Mouse (Mus musculus): ENCODE measurements around the gene Gm29666.

Gene Gm29666

DNA sequence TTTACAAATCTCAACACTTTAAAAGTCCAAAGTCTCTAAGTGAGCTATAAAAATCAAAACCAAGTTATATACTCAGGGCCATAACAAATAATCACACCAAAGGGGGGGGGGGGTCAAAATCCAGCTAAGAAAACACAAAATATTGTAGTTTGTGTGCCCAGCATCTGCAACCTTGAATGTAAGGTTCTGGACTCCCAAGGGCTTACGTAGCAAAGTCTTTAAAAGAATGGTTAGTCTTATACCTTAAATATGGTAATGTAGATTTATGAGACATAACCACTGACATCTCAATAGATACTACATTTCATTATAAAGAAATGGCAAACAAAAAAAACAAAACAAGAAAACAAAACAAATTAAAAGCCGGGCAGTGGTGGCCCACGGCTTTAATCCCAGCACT lies at the start of gene Gm29666:
Gene Gm29666, minus strand, starts transcription at position 101 of the 400 bp plus-strand sequence.
- DNase-seq (ENCODE audit: low spot score): no peak

DNA sequence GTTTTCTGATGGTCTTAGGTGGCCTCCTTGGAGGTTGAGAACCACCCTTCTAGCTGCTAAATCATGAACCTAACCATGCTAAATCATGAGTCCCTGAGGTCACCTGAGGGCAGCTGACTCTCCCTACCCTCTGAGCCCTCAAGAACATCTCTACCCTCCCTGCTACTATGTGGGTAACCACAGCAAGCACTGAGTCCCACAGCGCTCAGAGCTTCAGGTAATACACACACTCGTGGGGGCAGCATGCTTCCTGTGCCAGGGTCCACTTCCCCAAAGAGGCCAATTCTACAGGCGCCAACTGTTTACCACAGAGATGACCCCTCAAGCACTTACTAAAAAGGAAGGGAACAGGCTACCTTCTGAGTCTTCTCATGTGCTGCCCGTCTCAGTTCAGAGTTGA lies 48.7 kb upstream of the Gm29666 start:
- no peak for DNase-seq (ENCODE audit: low spot score)

DNA sequence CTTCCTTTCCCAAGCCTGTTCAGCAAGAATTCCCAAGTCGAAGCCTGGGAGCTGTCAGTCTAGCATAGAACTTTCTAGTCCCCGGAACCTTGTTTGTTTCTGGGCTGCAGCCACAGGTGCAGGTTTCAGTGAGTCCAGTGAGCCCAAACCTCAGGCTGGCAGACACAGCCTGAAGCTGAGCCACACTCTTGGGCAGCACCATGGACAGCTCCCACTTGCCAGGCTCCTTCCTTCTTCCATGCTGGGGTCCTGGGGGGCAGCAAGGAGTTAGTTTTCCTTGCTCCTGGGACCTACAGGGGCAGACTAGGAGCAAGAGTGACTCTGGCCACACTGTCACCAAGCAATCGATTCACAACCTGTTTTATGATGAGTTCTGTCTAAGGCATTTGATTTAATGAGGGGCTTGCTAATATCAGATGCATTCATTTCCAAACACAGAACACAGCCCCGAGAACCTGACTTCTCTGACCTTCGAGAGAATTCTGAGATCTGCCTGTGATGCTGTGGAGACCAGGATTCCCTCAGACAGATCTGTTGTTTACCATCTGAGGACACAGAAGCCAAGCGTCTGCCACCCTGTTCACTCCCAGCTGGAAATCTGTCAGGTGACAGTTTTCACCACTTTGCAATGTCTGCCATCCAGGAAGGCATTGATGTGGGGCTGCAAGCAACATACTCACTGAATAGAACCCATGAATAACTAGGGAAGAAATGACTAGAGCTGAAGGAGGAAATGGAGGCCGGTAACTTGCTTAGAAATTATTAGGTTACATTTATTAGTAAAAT lies 45.9 kb upstream of the Gm29666 start:
- DNase-seq (ENCODE audit: low spot score): peak; percentile 54

DNA sequence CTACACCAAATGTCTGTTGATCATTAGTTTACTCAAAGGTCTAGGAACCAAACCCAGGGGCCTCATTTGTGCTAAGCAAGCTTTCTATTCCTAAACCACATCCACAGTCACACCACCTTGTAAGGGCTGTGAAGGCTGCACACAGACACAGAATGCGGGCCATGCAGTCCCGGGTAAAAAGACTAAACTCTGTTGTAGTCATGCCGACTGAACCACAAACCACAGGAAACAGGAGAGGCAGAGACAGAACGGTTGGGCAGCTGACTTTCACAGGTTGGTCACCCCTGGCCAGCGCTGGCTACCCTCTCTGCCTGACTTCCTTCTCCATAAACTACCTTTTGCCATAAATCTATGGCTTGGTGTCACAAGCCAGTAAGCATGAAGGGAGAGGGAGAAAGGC lies 44.9 kb upstream of the Gm29666 start:
- DNase-seq (ENCODE audit: low spot score): no peak

DNA sequence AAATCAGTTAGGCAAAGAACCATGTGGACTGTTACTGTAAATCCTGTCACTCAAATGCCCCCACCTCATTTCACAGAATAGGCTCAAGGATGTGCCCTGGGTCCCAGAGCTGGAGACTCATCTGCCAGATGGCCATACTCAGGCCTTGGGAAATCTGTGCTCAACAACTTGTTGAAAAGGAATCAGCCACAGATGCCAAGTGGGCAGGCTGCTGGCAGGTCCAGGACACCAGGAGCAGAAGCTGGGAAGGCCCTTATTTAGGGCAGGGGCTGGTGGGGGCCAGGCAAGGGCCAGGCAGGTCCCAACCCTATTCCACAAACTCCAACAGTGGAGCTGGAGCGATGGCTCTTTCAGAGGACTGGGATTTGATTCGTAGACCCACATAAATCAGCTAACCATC lies 42.7 kb upstream of the Gm29666 start:
- DNase-seq (ENCODE audit: low spot score): no peak

DNA sequence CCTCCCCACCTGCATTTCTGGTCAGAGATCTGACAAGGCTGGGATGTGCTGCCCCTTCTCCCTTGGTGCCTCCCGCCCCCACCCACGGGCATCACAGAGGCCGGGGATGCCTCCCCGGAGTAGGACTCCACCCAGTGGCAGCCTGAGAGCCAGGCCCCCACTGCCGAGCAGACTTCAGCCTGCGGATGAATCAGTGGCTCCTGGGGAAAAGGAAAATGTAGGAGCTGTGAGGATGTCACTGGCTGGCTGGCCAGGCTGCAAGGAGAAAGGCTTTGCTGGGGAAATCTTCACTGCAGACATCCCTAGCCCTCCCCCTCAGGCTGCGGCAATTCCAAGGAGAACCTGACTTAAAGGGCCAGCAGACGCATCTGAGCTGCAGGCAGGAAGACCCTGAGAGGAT lies 40.9 kb upstream of the Gm29666 start:
- no peak for DNase-seq (ENCODE audit: low spot score)

DNA sequence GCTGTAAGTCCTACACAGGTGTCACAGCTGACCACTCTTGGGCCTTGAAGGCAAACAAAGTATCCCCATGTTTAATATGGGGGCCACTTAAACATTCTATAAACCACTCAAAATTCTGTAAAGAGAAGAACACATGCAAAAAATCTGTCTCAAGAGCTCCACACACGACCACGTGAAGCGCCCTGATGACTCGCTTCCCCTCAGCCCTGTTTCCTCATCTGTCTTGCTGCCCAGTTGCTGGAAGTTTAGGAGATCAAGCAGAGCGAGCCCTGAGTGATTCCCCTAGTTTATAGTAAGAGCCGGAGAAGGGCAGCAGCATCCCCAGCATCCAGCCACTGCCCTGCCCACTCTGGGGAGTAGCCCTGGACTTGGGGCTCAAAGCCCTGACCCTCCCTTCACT lies 40.1 kb upstream of the Gm29666 start:
- DNase-seq (ENCODE audit: low spot score): no peak

DNA sequence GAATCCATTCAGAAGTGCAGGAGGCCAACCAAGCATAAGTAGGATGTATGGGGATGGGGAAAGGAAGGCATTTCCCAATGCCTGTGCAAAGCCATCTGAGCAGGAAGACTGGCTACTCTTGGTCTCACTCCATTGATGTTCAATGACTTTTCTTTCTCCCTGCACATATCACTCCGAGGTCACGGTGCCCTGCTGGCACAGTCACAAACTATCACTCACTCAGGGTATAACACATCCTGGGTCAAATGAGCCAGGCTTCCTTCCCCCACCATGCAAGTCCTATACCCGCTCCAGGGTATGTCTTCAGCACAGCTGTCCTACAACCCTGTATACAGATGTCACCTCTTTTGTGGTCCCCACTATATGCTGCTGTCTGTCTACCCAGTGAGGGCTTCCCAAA lies 38.5 kb upstream of the Gm29666 start:
- DNase-seq (ENCODE audit: low spot score): no peak

DNA sequence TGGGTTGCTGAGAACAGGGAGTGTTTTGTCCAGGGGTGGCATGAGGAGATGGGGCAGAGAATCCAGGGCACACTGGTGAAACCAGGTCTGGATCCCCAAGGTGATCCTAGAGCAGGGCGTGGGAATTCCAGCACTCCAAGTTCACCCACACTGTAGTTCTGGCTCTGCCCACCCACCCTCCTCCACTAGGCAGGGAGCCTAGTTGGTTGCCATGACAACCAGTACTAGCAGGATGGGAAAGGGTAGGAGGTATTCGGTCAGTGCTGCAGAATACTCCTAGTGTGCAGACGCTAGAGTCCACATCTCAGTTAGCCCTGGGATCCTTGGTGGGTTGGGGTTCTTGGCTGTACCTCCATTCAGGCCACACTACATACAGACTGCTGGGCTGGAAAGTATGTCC lies 38.0 kb upstream of the Gm29666 start:
- DNase-seq (ENCODE audit: low spot score): no peak

DNA sequence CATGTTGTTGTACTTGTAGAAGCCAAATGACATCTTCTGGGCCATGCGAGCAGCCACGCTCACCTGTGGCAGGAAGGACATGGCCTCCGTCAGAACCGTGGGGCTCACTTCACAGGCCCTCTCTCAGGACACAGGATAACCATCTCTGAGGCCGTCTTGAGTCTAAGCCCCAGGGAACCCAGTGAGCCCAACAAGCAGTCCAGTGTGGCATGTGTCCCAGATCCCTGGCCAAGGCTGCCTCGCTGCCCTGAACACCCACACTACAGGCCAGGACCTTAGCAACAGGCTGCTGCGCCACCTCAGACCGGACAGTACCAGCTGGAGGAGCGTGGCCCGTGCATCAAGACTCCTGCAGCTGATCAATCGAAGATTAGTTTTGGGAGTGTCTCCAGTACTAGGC lies 33.4 kb upstream of the Gm29666 start:
- no peak for DNase-seq (ENCODE audit: low spot score)

DNA sequence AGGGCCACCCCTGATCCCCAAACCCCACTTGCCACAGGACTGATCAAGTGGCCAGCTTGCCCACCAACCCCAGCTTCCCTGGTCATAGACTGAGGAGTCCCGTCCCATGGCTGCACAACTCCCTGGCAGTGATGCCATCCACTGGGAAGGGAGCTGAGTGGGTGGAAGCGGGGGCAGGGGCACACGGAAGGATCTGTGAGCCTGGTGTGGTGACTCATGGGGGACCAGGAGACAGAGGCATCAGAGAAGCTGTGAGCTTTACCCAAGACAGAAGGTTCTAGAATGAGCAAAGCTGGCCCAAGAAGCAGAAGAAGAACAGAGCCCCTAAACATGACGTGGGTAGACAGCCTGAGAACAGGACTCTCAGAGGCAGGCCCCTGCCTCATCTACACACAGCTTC lies 30.2 kb upstream of the Gm29666 start:
- DNase-seq (ENCODE audit: low spot score): no peak

DNA sequence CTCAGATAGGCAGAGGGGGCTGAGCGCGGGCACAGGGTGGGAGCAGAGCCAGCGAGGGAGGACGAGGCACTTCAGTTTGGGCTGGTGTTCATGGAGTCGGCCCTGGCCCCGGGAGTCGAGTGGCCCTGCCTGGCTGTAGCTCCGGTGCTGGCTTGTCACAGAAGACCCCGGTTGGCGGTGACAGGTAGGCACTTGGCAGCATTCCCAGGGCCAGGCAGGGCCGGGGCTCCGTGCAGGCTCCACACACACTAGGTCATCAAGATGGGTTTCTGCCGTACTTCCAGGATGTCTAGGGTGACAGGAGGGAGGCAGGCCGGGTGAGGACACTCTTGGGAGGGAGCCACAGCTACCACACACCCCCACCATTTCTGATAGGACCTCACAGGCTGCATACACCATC lies 29.2 kb upstream of the Gm29666 start:
- DNase-seq (ENCODE audit: low spot score): no peak

DNA sequence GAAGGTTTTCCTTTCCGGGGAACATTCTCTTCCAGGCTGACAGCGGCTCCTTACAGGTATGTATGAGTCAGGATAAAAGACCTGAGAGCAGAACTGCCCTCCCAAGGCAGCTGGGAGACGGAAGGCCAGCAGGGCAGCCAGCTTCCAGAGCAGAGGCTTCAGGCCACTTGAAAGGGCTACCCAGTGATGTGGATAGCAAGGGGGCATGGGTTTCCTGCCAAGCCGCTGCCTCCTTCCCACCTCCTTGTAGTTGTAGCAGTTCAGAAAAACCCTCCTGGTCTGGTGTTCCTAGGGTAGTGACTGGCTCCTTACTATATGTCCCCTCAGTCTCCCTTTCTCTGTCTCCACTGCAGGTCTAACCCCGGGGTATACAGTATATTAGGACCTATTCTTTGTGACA lies 24.5 kb upstream of the Gm29666 start:
- no peak for DNase-seq (ENCODE audit: low spot score)

DNA sequence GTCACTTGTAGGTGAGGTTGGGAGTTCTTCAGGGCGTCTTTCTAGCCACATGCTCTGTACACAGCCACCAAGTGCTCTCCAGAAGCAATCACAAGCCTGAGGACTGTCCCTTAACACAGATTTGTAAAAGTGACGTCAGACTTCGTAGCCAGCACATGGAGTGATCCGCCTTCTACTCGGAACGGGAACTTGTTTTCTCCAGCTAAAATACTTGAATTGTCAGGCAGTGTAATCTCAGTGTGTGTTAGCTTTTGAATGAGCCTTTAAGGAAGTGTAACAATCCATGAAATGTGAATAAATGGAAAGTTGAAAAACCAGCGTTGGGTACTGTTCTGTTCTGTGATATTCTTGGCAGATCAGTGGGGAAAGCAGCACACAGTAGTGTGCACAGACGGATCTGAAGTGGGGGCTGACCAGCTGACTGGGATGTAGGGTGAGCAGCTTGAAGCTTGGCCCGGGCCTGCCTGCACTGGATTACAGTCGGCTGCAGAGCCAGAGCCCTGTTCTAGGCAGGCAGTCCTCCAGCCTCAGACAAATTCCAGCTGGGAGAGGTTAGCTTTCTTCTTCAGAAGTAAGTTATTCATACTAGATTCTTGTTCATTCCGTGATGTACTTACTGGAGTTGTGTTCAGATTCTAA lies 22.9 kb upstream of the Gm29666 start:
- no peak for DNase-seq (ENCODE audit: low spot score)

DNA sequence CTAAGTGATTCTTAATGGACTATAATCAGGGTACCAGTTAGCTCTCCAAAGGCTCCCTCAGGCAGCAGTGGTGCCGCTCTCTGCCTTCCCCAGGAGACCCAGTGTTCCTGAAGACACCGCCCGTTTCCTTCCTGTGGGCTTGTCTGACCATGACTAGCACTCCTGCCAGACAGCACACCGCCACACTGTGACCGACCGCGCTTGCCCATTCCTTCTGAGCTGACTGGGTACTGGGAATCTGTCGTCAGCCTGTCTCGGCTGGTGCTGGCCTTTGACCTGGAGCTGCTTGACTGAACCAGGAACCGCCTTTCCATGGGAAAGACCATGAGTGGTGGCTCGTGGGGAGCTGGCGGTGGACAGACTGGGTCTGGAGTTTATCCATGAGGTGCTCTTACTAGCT lies 20.3 kb upstream of the Gm29666 start:
- DNase-seq (ENCODE audit: low spot score): no peak

DNA sequence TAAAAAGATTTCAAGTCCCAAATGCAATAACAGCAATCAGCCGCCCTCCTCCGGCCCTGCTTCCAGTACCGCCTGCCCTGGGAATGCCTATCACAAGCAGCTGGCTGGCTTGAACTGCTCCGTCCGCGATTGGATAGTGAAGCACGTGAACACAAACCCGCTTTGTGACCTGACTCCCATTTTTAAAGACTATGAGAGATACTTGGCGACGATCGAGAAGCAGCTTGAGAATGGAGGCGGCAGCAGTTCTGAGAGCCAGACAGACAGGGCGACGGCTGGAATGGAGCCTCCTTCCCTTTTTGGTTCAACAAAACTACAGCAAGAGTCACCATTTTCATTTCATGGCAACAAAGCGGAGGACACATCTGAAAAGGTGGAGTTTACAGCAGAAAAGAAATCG lies 15.1 kb upstream of the Gm29666 start:
- DNase-seq (ENCODE audit: low spot score): no peak

DNA sequence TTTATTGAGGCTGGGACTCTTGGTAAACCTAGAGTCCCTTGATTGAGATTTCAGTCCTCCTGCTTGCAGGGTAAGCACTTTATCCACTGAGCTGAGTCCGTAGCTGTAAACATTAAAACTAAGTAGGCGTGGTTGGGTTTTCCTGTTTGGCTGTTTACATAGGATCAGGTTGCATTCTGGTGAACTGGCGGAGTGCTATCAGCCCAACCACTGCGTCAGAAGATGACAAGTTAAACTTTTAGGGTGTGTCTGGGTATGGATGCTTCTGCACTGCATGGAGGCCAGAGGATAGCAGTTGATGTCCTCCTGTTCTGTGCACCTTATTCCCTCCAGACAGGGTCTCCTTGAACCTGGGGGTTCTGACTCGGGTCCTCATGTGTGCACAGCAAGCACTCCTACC lies 12.5 kb upstream of the Gm29666 start:
- DNase-seq (ENCODE audit: low spot score): no peak

DNA sequence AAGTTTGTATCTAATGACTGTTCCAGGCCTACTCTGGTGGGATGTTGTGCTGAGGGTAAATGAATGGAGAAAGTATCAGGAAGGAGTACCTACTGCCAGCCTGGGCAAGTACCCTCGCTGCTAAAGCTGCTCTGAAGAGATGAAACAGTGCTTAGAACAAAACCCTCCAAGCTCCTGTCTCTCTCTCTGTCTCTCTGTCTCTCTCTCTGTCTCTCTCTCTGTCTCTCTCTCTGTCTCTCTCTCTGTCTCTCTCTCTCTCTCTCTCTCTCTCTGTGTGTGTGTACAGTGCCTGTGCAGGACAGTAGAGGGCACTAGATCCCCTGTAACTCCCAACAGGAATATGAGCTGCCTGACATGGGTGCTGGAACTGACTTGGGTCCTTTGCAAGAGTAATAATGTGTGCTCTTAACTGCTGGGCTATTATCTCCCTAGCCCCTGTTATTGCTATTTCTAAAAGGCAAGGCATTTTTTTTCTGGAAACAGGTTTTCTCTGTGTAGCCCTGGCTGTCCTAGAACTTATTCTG lies 5.7 kb upstream of the Gm29666 start:
- no peak for DNase-seq (ENCODE audit: low spot score)

DNA sequence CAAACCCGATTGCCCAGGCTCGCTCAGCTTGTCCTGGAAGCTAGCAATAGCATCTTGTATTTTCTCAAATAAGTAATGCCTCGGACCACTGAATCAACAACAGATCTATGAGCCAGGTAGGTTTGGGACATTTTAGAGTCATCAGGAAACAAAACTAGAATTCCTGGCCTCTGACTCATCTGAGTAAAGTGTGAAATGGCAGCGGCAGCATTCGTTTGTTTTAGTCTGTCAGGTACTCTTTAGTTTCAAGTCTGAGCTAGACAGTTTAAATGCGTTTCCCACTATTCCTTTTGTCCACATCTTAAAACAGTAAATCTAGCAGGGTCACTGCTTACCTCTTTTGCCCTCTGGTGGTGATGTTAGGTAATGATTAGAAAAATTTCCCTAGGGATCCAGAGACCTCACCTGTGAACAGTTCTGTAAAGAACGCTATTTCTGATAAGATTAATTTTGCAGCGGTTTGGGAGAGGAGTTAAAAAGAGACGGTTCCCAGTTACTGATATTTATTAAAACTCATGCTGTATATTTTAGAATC lies 5.0 kb upstream of the Gm29666 start:
- no peak for DNase-seq (ENCODE audit: low spot score)

DNA sequence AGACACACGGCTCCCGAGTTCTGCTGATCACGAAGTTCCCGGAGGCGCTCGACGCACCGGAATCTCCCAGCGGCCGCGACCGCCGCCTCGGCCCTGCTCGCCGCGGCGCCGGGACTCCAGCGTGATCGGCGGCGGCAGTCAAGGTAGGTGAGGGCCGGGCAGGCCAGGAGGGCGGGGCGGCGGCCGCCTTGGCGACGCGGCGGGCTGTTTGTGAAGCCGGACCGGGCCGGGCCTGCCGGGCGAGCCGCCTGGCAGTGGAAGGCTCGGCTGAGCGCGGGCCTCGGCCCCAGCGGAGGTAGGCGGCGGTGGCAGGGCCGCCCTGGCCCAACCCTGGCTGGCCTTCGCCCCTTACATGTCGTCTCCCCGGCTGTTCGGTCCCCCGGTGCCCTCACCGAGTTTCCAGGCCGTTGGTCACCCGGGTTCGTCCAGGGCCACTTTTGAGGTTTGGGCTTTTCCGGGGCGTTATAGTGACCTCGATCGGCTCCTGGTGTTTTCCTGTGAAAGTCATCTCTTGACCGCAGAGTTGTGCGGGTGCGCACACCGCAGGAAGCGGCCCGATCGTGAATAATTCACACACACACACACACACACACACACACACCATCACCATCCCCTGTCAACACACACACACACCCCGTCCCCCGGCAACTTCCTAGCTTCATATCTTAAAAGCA lies 3.8 kb upstream of the Gm29666 start:
- DNase-seq (ENCODE audit: low spot score): no peak

DNA sequence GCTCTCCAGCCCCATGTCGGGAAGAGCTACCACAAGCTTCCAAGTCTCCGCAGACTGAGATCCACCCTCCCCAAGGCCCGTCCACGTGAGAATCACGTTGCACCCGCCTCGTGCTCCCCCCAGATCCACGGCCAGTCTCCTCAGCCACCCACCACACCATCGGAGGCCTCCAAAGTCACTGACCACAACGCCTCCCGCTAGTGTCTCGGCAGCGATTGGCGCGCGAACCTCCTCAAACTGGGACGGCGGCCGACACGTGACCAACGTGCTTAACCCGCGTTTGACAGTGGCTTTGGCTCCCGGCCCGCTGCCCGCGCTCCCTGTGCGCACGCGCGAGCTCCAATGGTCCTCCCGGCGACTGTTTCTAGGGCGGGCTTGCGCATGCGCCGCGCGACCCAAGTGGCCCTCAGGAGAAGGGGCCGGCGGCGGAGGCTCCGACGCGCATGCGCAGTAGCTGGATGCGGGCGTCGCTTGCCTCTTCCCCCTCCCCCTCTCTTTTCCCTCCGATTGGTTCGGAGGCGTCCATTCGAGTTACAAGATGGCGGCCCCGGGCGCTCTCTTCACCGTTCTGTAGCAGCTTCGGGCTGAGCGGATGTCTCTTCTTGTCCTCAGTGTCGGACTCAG lies 3.2 kb upstream of the Gm29666 start, which contains the start of gene Nup50:
Gene Nup50, plus strand, starts transcription at position 528 of the 624 bp plus-strand sequence.
- peak; percentile 100 for DNase-seq (ENCODE audit: low spot score)

DNA sequence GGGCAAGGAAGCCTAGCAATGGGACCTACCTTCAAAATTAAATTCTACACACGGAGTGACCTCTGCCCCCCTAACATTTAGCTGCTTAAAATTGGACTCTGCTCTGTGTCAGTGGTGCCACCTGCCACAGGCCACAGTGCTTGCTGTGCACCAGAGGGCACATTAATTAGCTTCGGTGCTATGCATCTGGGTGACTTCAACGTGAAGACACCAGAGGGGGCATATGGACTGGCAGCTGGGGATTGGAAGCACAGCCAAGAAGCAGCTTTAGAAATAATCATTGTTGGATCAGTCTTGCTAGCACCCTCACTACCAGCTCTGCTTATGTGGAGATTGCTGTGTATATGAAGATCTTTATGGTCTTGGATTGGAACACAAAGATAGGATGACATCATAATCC lies 6.6 kb downstream of the Gm29666 start:
- no peak for DNase-seq (ENCODE audit: low spot score)
